Mouse (Mus musculus) neural tube, embryonic 15.5 days (tissue): ENCODE results near the gene Nthl1. TPM values are rescaled to one million over a fixed set of nuclear protein-coding genes. Genes with fewer than 3 reads are reported as not detected.
"Not testable (repeated sequence)": the region's sequence is repeated elsewhere in the genome, so short reads cannot be mapped to it uniquely, and the experiment has no call there.

Experiments
- ATAC-seq: fragments of 200-750 bp; cut with Nextera tagmentation; 2 replicates; pipeline ENCODE4 v1.8.0; 2017; ENCODE audit warnings: mild to moderate bottlenecking, moderate TSS enrichment, moderate library complexity; ENCODE audit not compliant: low FRiP score
- H3K27ac ChIP-seq: fragments of 300-500 bp; sonication (generic); replicated peaks from 2 replicates; pipeline ENCODE4 v1.5.1; 2015; ENCODE audit warnings: mild to moderate bottlenecking, inconsistent platforms
- H3K27me3 ChIP-seq: fragments of 300-500 bp; sonication (generic); replicated peaks from 2 replicates; pipeline ENCODE4 v1.6.1; 2015; ENCODE audit warnings: inconsistent platforms
- H3K36me3 ChIP-seq: fragments of 300-500 bp; sonication (generic); 2 replicates; pipeline ENCODE4 v1.6.1; 2015; ENCODE audit warnings: inconsistent platforms
- H3K4me1 ChIP-seq: fragments of 300-500 bp; sonication (generic); 2 replicates; pipeline ENCODE4 v1.6.1; 2015; ENCODE audit warnings: inconsistent platforms
- H3K4me2 ChIP-seq: fragments of 300-500 bp; sonication (generic); 2 replicates; pipeline ENCODE4 v1.6.1; 2015; ENCODE audit warnings: inconsistent platforms, mild to moderate bottlenecking, moderate library complexity
- H3K4me3 ChIP-seq: fragments of 300-500 bp; sonication (generic); replicated peaks from 2 replicates; pipeline ENCODE4 v1.5.1; 2015; ENCODE audit warnings: mild to moderate bottlenecking, inconsistent platforms
- H3K9ac ChIP-seq: fragments of 300-500 bp; sonication (generic); replicated peaks from 2 replicates; pipeline ENCODE4 v1.6.1; 2015; ENCODE audit warnings: mild to moderate bottlenecking, inconsistent platforms
- H3K9me3 ChIP-seq: fragments of 300-500 bp; sonication (generic); replicated peaks from 2 replicates; pipeline ENCODE4 v1.6.1; 2016; ENCODE audit warnings: inconsistent platforms
- WGBS: fragments of 180-500 bp; shearing (Covaris S2); methylation state at CpG from one replicate; pipeline ENCODE4 v1.1.7; 2015; ENCODE audit warnings: mixed read lengths; 5-methylcytosine and 5-hydroxymethylcytosine counted together
- polyA plus RNA-seq: library from polyadenylated mRNA; unstranded; fragments of >200 nt; fragmentation: Nextera tagmentation; extraction: Ambion mirVana; gene quantifications from 2 replicates; pipeline ENCODE4 v1.2.1, GENCODE M21; 2015

Nthl1 gene
- polyA plus RNA-seq, 1 experiment from 2014 or later = 8.3 TPM

DNA sequence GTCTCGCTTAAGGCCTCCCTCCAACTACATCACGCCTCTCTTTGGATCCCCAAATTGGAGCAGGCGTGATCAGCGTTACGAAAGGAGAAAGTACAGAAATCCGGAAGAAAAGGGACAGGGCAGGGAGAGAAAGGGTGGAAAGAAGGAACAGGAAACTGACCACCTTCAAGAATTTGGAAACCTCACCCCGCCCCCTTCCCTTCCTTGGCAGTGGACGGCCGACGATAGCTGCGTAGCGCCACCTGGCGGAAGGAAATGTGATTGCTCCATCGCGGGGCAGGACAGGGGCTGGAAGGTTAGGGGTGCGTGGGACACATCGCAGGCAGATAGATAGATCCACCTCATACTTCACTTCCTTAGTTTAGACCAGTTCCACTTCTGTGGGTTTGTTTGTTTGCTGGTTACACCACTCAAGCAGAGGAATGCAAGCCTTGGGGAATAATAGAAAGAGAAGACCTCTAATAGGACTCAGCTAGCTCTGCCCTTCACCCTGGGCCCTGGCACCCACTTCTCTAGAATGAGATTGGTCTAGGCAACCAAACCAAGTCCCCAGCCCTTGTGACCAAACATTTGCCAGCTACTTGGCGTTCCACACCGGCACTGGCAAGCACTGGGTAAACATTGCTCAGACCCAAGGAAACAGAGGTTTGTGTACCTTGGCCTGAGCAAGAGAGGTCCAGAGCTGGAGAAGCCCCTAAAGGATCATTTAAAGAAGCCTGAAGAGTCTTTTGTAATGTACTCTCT lies 21.7 kb downstream of the Nthl1 start:
- Histone ChIP-seq H3K4me3 (peak overlapping the region; percentile 22), H3K27ac (no peak overlapping the region), H3K4me1 (peaks cover 31% of the 10 kb centered on the region), H3K4me2 (peak overlapping the region; percentile 54), H3K9me3 (no peaks in the 10 kb centered on the region), H3K36me3 (no peaks in the 10 kb centered on the region), H3K9ac (no peak overlapping the region; the same call in 1 of the 2 replicates), H3K27me3 (peaks cover 47% of the 10 kb centered on the region)
- no peak for ATAC-seq
- 4% methylated on average over 19 of the region's 19 CpGs for WGBS

DNA sequence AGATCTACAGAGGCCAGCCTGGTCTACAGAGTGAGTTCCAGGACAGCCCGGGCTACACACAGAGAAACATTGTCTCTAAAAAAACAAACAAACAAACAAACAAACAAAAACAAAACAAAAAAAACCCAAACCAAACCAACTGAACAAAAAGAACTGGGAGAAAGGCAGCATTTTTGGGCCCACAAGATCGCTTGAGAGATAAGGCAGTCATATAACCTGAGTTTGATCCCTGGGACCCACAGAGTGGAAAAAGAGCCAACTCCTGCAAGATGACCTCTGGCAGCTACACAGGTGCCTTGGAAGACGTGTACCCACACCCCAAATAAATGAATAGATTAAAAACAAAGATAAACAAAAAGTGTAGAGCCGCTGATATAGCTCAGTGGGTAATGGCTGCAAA lies 22.5 kb downstream of the Nthl1 start:
- Histone ChIP-seq H3K4me1 (peaks cover 25% of the 10 kb centered on the region), H3K36me3 (no peaks in the 10 kb centered on the region), H3K4me2 (no peak overlapping the region), H3K9ac (no peak overlapping the region), H3K4me3 (no peak overlapping the region), H3K9me3 (no peaks in the 10 kb centered on the region), H3K27me3 (peaks cover 55% of the 10 kb centered on the region), H3K27ac (no peak overlapping the region)
- WGBS = 81% methylated on average over 4 of the region's 4 CpGs
- no peak for ATAC-seq

DNA sequence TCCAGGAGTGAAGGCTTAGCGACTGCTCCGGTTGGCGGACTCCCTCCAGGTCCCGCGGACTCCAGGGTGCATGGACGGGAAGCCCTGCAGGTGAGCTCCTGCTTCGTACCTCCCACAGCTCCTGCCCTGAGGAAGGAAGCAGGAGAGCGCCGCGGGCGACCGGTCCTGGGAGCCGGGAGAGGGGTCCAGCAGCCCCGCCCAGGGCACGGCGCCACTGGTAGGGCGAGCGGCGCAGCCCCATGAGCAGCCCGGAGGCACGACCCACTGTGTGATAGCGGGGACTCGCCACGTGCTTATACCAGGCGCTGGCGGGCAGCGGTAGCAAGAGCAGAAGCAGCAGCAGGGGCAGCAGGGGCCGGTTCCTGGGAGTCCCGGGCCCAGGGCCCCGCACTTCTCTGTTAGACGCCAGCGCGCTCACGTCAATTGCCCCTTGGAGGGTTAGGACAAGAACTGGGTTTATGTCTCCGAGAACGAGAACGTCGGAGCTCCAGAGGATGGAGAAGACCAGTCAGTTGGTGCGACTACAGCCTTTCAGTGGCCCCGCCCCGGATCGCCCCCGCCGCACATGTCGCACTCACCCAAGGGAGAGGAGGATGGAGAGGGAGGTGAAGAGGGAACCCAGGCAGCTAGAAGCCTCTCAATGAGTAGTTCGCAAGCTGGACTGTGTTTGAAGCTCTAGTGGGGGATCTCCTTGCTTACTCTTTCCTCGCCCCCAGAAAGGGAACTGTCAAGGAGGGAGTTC lies 25.7 kb downstream of the Nthl1 start, which contains the start of gene Npw:
TSS of gene Npw (minus strand) at position 441 of the 742 bp plus-strand sequence.
- Histone ChIP-seq H3K27me3 (peaks cover 53% of the 10 kb centered on the region), H3K36me3 (no peaks in the 10 kb centered on the region), H3K4me1 (peaks cover 18% of the 10 kb centered on the region), H3K9ac (peak within 1 kb of the TSS; percentile 27; the same call in 1 of the 2 replicates), H3K4me2 (peak within 1 kb of the TSS; percentile 61), H3K4me3 (peak within 1 kb of the TSS; percentile 33), H3K9me3 (no peaks in the 10 kb centered on the region), H3K27ac (no peak within 1 kb of the TSS)
- under 1% methylated on average over 47 of the region's 47 CpGs for WGBS
- no peak for ATAC-seq

DNA sequence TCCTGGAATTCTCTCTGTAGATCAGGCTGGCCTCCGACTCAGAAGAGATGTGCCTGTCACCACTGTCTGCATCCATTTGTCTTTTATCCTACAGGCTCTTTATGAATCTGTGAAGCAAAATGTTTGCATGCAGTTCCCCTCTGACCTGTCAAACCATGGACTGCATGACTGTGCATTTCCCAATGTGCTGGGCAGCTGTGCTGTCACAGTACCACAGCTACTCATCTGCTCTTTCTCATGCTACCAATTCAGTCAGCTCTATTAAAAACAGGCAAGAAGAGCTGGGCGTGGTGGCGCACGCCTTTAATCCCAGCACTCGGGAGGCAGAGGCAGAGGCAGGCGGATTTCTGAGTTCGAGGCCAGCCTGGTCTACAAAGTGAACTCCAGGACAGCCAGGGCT lies 34.5 kb downstream of the Nthl1 start:
- H3K4me2 ChIP-seq, H3K9me3 ChIP-seq, H3K36me3 ChIP-seq, H3K4me3 ChIP-seq, H3K27me3 ChIP-seq, ATAC-seq, H3K9ac ChIP-seq, H3K27ac ChIP-seq: not testable (repeated sequence)
- H3K4me1 ChIP-seq = peaks cover 28% of the 10 kb centered on the region
- 79% methylated on average over 7 of the region's 7 CpGs for WGBS

DNA sequence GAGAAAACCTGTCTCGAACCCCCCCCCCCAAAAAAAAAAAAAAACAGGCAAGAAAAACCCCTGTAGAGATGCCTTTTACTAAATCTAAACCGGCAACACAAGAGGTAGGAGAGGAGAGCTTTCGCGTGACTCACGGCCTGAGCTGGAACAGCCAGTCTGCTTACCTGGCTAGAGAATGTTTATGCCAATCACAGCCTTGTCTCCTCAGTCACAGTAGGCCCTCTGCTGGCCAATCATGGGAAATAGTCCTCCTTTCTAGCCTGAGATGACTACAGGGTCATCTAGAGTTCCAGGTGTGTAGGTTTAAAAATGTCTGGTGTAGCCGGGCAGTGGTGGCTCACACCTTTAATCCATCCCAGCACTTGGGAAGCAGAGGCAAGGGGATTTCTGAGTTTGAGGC lies 34.9 kb downstream of the Nthl1 start:
- Histone ChIP-seq H3K4me1 (peaks cover 32% of the 10 kb centered on the region), H3K4me3 (no peak overlapping the region), H3K27ac (no peak overlapping the region), H3K36me3 (no peaks in the 10 kb centered on the region), H3K4me2 (no peak overlapping the region), H3K9ac (no peak overlapping the region), H3K27me3 (no peaks in the 10 kb centered on the region), H3K9me3 (no peaks in the 10 kb centered on the region)
- WGBS = 30% methylated on average over 6 of the region's 6 CpGs
- ATAC-seq = no peak

DNA sequence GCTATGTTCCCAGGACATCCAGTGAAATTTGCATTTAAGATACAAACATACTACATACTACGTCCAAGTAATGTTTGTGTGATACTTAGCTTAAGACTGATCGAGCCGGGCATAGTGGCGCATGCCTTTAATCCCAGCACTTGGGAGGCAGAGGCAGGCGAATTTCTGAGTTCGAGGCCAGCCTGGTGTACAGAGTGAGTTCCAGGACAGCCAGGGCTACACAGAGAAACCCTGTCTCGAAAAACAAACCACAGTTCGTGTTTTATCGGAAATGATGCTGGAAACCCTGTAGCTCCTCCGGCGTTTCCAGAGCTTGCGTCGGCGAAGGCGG lies 36.7 kb downstream of the Nthl1 start:
- not testable (repeated sequence) for H3K36me3 ChIP-seq, H3K9me3 ChIP-seq, H3K27me3 ChIP-seq
- H3K4me3 ChIP-seq = peak overlapping the region; percentile 84
- H3K9ac ChIP-seq = peak overlapping the region; percentile 93
- peak overlapping the region; percentile 88 for H3K27ac ChIP-seq
- H3K4me1 ChIP-seq = peaks cover 43% of the 10 kb centered on the region
- WGBS = 12% methylated on average over 15 of the region's 15 CpGs
- ATAC-seq = peak; percentile 8
- H3K4me2 ChIP-seq = peak overlapping the region; percentile 84

DNA sequence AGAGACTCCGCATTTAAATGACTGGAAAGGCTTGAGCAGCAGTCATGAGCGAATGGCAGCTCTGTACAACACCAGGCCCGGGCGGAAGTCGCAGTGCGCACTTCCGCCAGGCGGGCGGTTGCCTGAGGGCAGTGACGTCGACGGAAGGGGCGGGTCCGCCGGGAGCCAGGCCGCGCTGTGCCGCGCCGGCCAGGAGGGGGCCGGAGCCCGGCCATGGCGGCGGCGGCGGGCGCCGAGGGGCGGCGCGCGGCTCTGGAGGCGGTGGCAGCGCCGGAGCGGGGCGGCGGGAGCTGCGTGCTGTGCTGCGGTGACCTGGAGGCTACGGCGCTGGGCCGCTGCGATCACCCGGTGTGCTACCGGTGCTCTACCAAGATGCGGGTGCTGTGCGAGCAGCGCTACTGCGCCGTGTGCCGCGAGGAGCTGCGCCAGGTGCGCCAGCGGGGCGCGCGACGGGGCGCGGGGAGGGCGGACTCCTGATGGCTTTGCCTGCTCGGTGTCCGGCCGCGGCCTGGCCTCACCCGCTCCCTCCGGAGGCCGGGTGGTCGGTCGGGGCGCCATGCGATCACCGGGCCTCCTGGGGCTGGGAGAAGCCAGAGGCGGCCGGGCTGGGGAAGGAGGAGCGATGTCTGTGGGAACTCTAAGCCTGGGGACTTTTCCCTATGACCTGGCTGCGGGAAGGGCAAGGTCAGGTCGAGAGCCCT lies 37.2 kb downstream of the Nthl1 start, which contains the start of gene Zfp598:
TSS of gene Zfp598 (plus strand) at position 143 of the 701 bp plus-strand sequence.
- H3K4me2 ChIP-seq = peak within 1 kb of the TSS; percentile 84
- peak within 1 kb of the TSS; percentile 93 for H3K9ac ChIP-seq
- peaks cover 46% of the 10 kb centered on the region for H3K4me1 ChIP-seq
- peak; percentile 97 for ATAC-seq
- no peaks in the 10 kb centered on the region for H3K27me3 ChIP-seq
- no peaks in the 10 kb centered on the region for H3K36me3 ChIP-seq
- no peaks in the 10 kb centered on the region for H3K9me3 ChIP-seq
- under 1% methylated on average over 77 of the region's 80 CpGs for WGBS
- H3K27ac ChIP-seq = peak within 1 kb of the TSS; percentile 88
- H3K4me3 ChIP-seq = peak within 1 kb of the TSS; percentile 84

DNA sequence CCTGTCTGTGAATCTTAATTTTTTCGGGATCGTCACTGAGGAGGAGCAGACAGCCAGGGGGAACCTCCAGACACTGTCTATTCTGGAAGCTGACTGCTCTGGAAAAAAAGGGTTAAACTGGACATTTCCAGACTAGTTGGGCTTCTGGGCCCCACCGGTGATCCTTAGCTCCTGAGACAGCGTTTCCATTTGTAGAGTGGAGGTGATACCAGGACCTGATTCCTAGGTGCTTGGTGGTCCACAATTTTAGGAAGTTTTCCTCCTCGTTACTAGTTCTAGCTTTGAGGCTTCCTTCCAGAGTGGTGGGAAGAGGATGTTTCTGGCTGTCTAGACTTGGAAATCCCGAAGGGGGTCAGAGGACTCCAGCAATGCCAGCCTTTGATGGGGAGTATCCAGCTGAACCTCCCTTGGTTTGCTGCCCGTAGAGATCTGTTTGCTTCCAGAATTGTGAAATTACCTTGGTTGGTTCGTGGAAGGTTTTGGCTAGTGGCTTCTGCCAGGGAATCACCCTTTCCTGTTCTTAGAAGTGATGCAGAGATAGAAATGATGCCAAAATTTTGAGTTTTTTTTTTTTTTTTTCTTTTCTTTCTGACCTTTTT lies 37.9 kb downstream of the Nthl1 start:
- H3K4me1 ChIP-seq = peaks cover 47% of the 10 kb centered on the region
- no peaks in the 10 kb centered on the region for H3K27me3 ChIP-seq
- WGBS = 13% methylated on average over 8 of the region's 8 CpGs
- peak overlapping the region; percentile 84 for H3K4me3 ChIP-seq
- H3K27ac ChIP-seq = peak overlapping the region; percentile 88
- ATAC-seq = no peak
- H3K36me3 ChIP-seq = no peaks in the 10 kb centered on the region
- H3K9ac ChIP-seq = peak overlapping the region; percentile 93
- H3K9me3 ChIP-seq = no peaks in the 10 kb centered on the region
- H3K4me2 ChIP-seq = peak overlapping the region; percentile 84

DNA sequence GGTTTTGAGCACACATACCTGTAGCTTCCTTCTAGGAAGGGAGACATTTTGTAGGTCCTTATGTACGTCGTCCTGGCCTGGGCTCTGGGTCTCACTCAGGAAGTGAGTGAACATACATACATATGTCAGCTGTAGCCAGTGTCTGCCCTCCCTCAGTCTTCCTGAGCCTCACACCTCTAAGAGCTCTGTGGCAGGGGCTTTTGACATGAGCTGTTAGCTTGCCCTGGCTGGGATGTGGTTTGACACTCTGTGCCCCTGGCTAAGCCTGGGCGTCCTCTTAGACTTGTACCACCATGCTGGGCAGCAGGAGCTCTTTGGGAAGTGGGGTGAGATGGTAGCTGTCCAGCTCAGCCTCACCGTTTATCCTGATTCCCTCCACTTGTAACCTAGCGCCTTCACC lies 38.9 kb downstream of the Nthl1 start:
- Histone ChIP-seq H3K4me1 (peaks cover 47% of the 10 kb centered on the region), H3K4me3 (no peak overlapping the region), H3K27ac (no peak overlapping the region), H3K36me3 (no peaks in the 10 kb centered on the region), H3K4me2 (peak overlapping the region; percentile 84), H3K27me3 (no peaks in the 10 kb centered on the region), H3K9ac (no peak overlapping the region), H3K9me3 (no peaks in the 10 kb centered on the region)
- no peak for ATAC-seq
- 84% methylated on average over 5 of the region's 5 CpGs for WGBS

DNA sequence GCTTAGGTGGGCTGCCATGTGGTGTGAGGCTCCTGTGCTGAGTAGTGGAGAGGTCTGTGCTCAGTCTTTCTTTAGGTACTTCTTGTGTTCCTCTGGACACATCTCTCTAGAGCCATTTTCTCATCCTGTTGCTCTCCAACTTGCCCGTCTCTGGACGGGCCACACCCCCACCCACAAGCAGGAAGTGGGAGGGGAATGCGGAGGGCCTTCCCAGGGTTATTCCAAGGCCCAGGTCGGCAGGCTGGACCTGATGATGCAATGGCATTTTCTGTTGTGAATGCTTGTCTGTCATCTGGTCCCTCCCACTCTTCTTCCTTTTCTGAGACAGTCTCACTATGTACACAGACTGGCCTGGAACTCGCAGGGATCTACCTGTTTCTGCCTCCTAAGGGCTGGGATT lies 39.7 kb downstream of the Nthl1 start:
- WGBS = 36% methylated on average over 5 of the region's 5 CpGs

DNA sequence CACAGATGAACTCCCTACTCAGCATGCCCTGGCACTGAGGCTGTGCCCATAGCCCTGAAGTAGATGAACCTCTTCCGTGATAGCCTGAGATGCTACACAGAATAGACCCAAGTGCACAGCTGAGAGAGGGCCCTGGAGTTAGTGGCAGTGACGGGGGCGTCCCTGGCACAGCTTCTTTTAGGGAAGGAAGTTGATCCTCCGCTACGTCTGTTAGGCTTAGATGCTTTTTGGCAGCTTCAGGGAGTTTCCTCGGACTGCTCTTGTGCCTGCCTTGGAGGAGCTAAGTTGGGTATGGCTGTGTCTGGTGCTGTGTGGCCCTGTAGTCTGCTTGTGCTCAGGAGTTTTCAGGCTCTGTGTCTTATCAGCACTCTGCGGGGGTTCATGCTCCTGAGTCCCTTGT lies 41.8 kb downstream of the Nthl1 start:
- WGBS = 91% methylated on average over 7 of the region's 7 CpGs
- H3K4me3 ChIP-seq = no peak overlapping the region
- no peak overlapping the region for H3K9ac ChIP-seq
- H3K27me3 ChIP-seq = no peaks in the 10 kb centered on the region
- no peak overlapping the region for H3K4me2 ChIP-seq
- no peak overlapping the region for H3K27ac ChIP-seq
- H3K36me3 ChIP-seq = peaks cover 28% of the 10 kb centered on the region
- H3K9me3 ChIP-seq = no peaks in the 10 kb centered on the region
- peaks cover 39% of the 10 kb centered on the region for H3K4me1 ChIP-seq
- no peak for ATAC-seq

More for the DNA sequence above, 39.7 kb downstream of the Nthl1 start:
- no peak overlapping the region for H3K27ac ChIP-seq
- peaks cover 7% of the 10 kb centered on the region for H3K36me3 ChIP-seq
- H3K4me1 ChIP-seq = peaks cover 47% of the 10 kb centered on the region
- ATAC-seq = no peak
- peak overlapping the region; percentile 34 for H3K9ac ChIP-seq
- no peaks in the 10 kb centered on the region for H3K9me3 ChIP-seq
- H3K27me3 ChIP-seq = no peaks in the 10 kb centered on the region
- peak overlapping the region; percentile 84 for H3K4me2 ChIP-seq
- no peak overlapping the region for H3K4me3 ChIP-seq
